Mouse (Mus musculus): ENCODE measurements around the gene Rad9a. TPM values are rescaled to one million over a fixed set of nuclear protein-coding genes. Genes with fewer than 3 reads are reported as not detected.

Rad9a gene
- total and polyA plus RNA-seq, 3 experiments = 21.3 to 37.9 TPM; not detected in 1

GRCm38 (mm10) chr19:4153232-4153654, 48.2 kb downstream of the Rad9a start, which contains the start of gene Ptprcap:
Gene Ptprcap (plus strand): TSS chr19:4153604.
- DNase-seq (ENCODE audit: low read depth, low spot score) = no peak
- TF ChIP-seq TCF12 (IDR thresholded peaks at IDR 0.05; ENCODE audit: low read depth, low read length) = no peak
- no peak for TF ChIP-seq POLR2AphosphoS2 (IDR thresholded peaks at IDR 0.05; ENCODE audit: low read length)
- no peak for TF ChIP-seq ELF1 (IDR thresholded peaks at IDR 0.05; ENCODE audit: low read depth, low read length)
- TF ChIP-seq E2F4 (IDR thresholded peaks at IDR 0.05; ENCODE audit: borderline replicate concordance, low read depth, low read length) = no peak
- no peak for TF ChIP-seq CTCF (IDR thresholded peaks at IDR 0.05 in 2 of 3, conservative IDR thresholded peaks at IDR 0.05 in 1 of 3; ENCODE audit: control insufficient read depth in 1 of 3, insufficient read depth in 1 of 3, low read depth in 2 of 3, low read length in 3 of 3, poor library complexity in 1 of 3, severe bottlenecking in 1 of 3)
- no peak for TF ChIP-seq ZKSCAN1 (IDR thresholded peaks at IDR 0.05; ENCODE audit: low read depth, low read length)
- TF ChIP-seq MYB (IDR thresholded peaks at IDR 0.05; ENCODE audit: low read depth, low read length) = no peak
- TF ChIP-seq MAFK (IDR thresholded peaks at IDR 0.05; ENCODE audit: borderline replicate concordance, low read depth, low read length) = no peak
- no peak for TF ChIP-seq GATA1 (IDR thresholded peaks at IDR 0.05; ENCODE audit: low read depth, low read length)
- TF ChIP-seq GABPA (IDR thresholded peaks at IDR 0.05; ENCODE audit: low read depth, low read length) = no peak
- no peak for TF ChIP-seq NRF1 (IDR thresholded peaks at IDR 0.05; ENCODE audit: insufficient read depth, low read depth, low read length, poor library complexity, severe bottlenecking)
- no peak for TF ChIP-seq MAZ (IDR thresholded peaks at IDR 0.05; ENCODE audit: low read depth, low read length)
- TF ChIP-seq MXI1 (IDR thresholded peaks at IDR 0.05; ENCODE audit: low read depth, low read length) = no peak
- TF ChIP-seq ZMIZ1 (IDR thresholded peaks at IDR 0.05; ENCODE audit: low read depth, low read length) = no peak
- no peak for TF ChIP-seq CHD2 (IDR thresholded peaks at IDR 0.05; ENCODE audit: low read length)
- TF ChIP-seq USF2 (IDR thresholded peaks at IDR 0.05; ENCODE audit: borderline replicate concordance in 1 of 2, insufficient read depth in 1 of 2, low read depth in 1 of 2, low read length in 2 of 2) = no peak
- no peak for TF ChIP-seq RAD21 (IDR thresholded peaks at IDR 0.05; ENCODE audit: low read depth, low read length)
- H3K4me1 ChIP-seq (ENCODE audit: control insufficient read depth in 1 of 2, insufficient read depth in 2 of 2, low read length in 2 of 2) = peaks cover 4 to 16% of the 10 kb centered on the region in 2 experiments; a peak in 3 of 4 replicates
- H3K36me3 ChIP-seq (ENCODE audit: control insufficient read depth in 1 of 2, insufficient read depth in 2 of 2, low read length in 2 of 2) = peaks cover 1 to 2% of the 10 kb centered on the region in 2 experiments; a peak in 2 of 4 replicates
- H3K9ac ChIP-seq (ENCODE audit: control insufficient read depth, low read depth, low read length, poor library complexity, severe bottlenecking) = no peak within 1 kb of the TSS
- H3K4me3 ChIP-seq (ENCODE audit: control insufficient read depth in 1 of 2, insufficient read depth in 1 of 2, low read depth in 2 of 2, low read length in 2 of 2) = peak within 1 kb of the TSS in 1 of 2 experiments; percentile 47; a peak in 1 of 4 replicates
- no peaks in the 10 kb centered on the region for H3K9me3 ChIP-seq (replicated peaks; ENCODE audit: insufficient read depth, low read length)
- H3K79me2 ChIP-seq (ENCODE audit: control insufficient read depth, insufficient read depth, low read length, poor library complexity) = peaks cover 15% of the 10 kb centered on the region
- H3K27me3 ChIP-seq (ENCODE audit: control insufficient read depth in 1 of 2, insufficient read depth in 2 of 2, low read length in 2 of 2) = no peaks in the 10 kb centered on the region
- peak within 1 kb of the TSS; percentile 43 for H3K27ac ChIP-seq (ENCODE audit: control insufficient read depth, low read depth, low read length)

GRCm38 (mm10) chr19:4152445-4153231, 48.8 kb downstream of the Rad9a start:
- peaks cover 15% of the 10 kb centered on the region for H3K79me2 ChIP-seq (ENCODE audit: control insufficient read depth, insufficient read depth, low read length, poor library complexity)
- H3K4me3 ChIP-seq (ENCODE audit: control insufficient read depth in 1 of 2, insufficient read depth in 1 of 2, low read depth in 2 of 2, low read length in 2 of 2) = no peak overlapping the region
- DNase-seq (ENCODE audit: low read depth, low spot score) = no peak
- no peak overlapping the region for H3K9ac ChIP-seq (ENCODE audit: control insufficient read depth, low read depth, low read length, poor library complexity, severe bottlenecking)
- peaks cover 9 to 22% of the 10 kb centered on the region in 2 experiments; a peak in 3 of 4 replicates for H3K4me1 ChIP-seq (ENCODE audit: control insufficient read depth in 1 of 2, insufficient read depth in 2 of 2, low read length in 2 of 2)
- TF ChIP-seq NELFE (IDR thresholded peaks at IDR 0.05; ENCODE audit: low read depth, low read length) (no peak), POLR2AphosphoS2 (IDR thresholded peaks at IDR 0.05; ENCODE audit: low read length) (0 out of 2 replicates have a peak, but pooled peaks have one; percentile 22), ETS1 (IDR thresholded peaks at IDR 0.05; ENCODE audit: low read depth, low read length) (no peak), KAT2A (conservative IDR thresholded peaks at IDR 0.05; ENCODE audit: low read depth, low read length) (no peak), ELF1 (IDR thresholded peaks at IDR 0.05; ENCODE audit: low read depth, low read length) (no peak), GABPA (IDR thresholded peaks at IDR 0.05; ENCODE audit: low read depth, low read length) (no peak), POLR2AphosphoS5 (IDR thresholded peaks at IDR 0.05; ENCODE audit: borderline replicate concordance, low read depth, low read length) (no peak)
- no peak overlapping the region for H3K27ac ChIP-seq (ENCODE audit: control insufficient read depth, low read depth, low read length)
- H3K9me3 ChIP-seq (replicated peaks; ENCODE audit: insufficient read depth, low read length) = no peaks in the 10 kb centered on the region
- H3K27me3 ChIP-seq (ENCODE audit: control insufficient read depth in 1 of 2, insufficient read depth in 2 of 2, low read length in 2 of 2) = no peaks in the 10 kb centered on the region
- H3K36me3 ChIP-seq (ENCODE audit: control insufficient read depth in 1 of 2, insufficient read depth in 2 of 2, low read length in 2 of 2) = peaks cover 1 to 5% of the 10 kb centered on the region in 2 experiments; a peak in 2 of 4 replicates
